Comparison of ENCODE assay signal across 25 mouse cellular contexts in the genomic region with DNA sequence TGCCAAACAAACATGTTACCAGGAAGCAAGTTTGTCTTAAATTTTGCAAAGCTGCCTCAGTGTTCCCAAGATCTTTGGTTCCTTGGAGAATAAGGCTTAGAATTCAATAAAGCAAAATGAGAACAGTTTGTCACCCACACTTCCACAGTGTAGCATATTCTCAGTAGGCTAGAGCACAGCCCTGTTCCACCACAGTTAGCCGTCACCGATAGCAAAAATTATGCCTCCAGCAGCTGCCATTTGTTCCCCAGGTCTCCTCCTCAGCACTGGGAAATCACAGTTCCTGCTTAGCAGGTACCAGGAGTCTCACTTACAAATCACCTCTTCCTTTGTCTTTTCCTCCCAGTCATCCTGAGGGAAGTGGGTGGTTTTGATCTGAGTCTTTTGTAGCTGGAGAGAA. TPM values are rescaled to one million over a fixed set of nuclear protein-coding genes. Genes with fewer than 3 reads are reported as not detected.
A peak's percentile ranks its signal among the peaks of the same experiment; 100 is the strongest.
DNase-seq lines count a peak whose midpoint lies in the region; ATAC-seq and TF ChIP-seq lines count a peak whose summit lies in the region.
"Had no signal": no experiment of that assay in that cellular context is flagged by ENCODE, and none has a peak within 500 bp of the region (broad histone marks: within the 10 kb centered on the region; RNA-seq: fewer than 3 reads in every experiment).

No protein-coding gene starts in this region.

- H3K27ac ChIP-seq in hindbrain, embryonic 13.5 days: no peak overlapping the region
- H3K27ac ChIP-seq in hindbrain, embryonic 11.5 days (ENCODE audit: low read depth, low read length): no peak overlapping the region
- peak overlapping the region; percentile 80 for H3K27ac ChIP-seq in left cerebral cortex, adult 2 months
- H3K27ac ChIP-seq: forebrain, embryonic 13.5 days; heart, adult 2 months; kidney, postnatal 0 days; limb, embryonic 13.5 days; lung, embryonic 15.5 days had no signal

- H3K4me3 ChIP-seq in hindbrain, embryonic 13.5 days: no peak overlapping the region
- no peak overlapping the region for H3K4me3 ChIP-seq in hindbrain, embryonic 11.5 days (ENCODE audit: low read depth, low read length)
- no peak overlapping the region for H3K4me3 ChIP-seq in left cerebral cortex, adult 2 months
- H3K4me3 ChIP-seq: forebrain, embryonic 13.5 days; heart, adult 2 months; limb, embryonic 13.5 days; lung, embryonic 15.5 days; midbrain, embryonic 12.5 days; myocyte had no signal

- H3K4me1 ChIP-seq in hindbrain, embryonic 13.5 days (replicated peaks): peaks cover 47% of the 10 kb centered on the region
- H3K4me1 ChIP-seq in hindbrain, embryonic 11.5 days (replicated peaks; ENCODE audit: control insufficient read depth, insufficient read depth, low read length): peaks cover 7% of the 10 kb centered on the region

- intact Hi-C loops in left cerebral cortex, adult 2 months (cut with DNase I): loop anchor here (5.0 kb wide), 1 partner anchor 129 kb away; no protein-coding TSS in a partner anchor

- DNase-seq in hindbrain, embryonic 11.5 days (ENCODE audit: low spot score): no peak
- DNase-seq in left cerebral cortex, adult 2 months (ENCODE audit: extremely low spot score in 1 of 2, low spot score in 2 of 2): no peak
- DNase-seq in left cerebral cortex, adult 8-10 months (ENCODE audit: low spot score in 2 of 2): no peak
- peak; percentile 44 for DNase-seq in right cerebral cortex, adult 18-20 months
- DNase-seq in right cerebral cortex, postnatal 10 days (ENCODE audit: low spot score in 2 of 2): no peak
- no peak for DNase-seq in B cell, adult 2 months
- DNase-seq: adrenal gland, adult 2 months; cerebellum, adult 8-10 months; cerebellum, postnatal 25 days; heart, adult 2 months; heart, postnatal 14 days; kidney, adult 8-10 months; retina, postnatal 1 day; spleen, adult 18-20 months; thymus, postnatal 25 days had no signal

- ATAC-seq in hindbrain, embryonic 13.5 days (ENCODE audit: low FRiP score): no peak
- ATAC-seq in hindbrain, embryonic 11.5 days (ENCODE audit: low FRiP score): no peak
- ATAC-seq: activated CD4-positive, CD25-positive, alpha-beta regulatory T cell, adult 4 months; forebrain, embryonic 13.5 days; intestine, embryonic 16.5 days had no signal

- 71% methylated on average over 2 of the region's 2 CpGs for WGBS in hindbrain, embryonic 13.5 days
- WGBS in hindbrain, embryonic 11.5 days: 62% methylated on average over 2 of the region's 2 CpGs

- H3K27me3 ChIP-seq in hindbrain, embryonic 13.5 days: no peaks in the 10 kb centered on the region
- H3K27me3 ChIP-seq in hindbrain, embryonic 11.5 days (ENCODE audit: control insufficient read depth, insufficient read depth, low read length): no peaks in the 10 kb centered on the region
- H3K27me3 ChIP-seq: forebrain, embryonic 13.5 days; limb, embryonic 13.5 days; lung, embryonic 15.5 days; midbrain, embryonic 12.5 days had no signal

- 0 out of 2 replicates have a peak overlapping the region, but pooled peaks have one; percentile 0 for H3K9ac ChIP-seq in hindbrain, embryonic 13.5 days
- H3K9ac ChIP-seq in hindbrain, embryonic 11.5 days (ENCODE audit: low read depth, low read length): no peak overlapping the region
- H3K9ac ChIP-seq: forebrain, embryonic 13.5 days; limb, embryonic 13.5 days; lung, embryonic 15.5 days; midbrain, embryonic 12.5 days had no signal

- H3K36me3 ChIP-seq in hindbrain, embryonic 13.5 days: peaks cover 9% of the 10 kb centered on the region; the same call in 1 of the 2 replicates
- no peaks in the 10 kb centered on the region for H3K36me3 ChIP-seq in hindbrain, embryonic 11.5 days (ENCODE audit: control insufficient read depth, insufficient read depth, low read length)
- H3K36me3 ChIP-seq: lung, embryonic 15.5 days; midbrain, embryonic 12.5 days had no signal

- TF ChIP-seq CTCF in left cerebral cortex, adult 2 months (IDR thresholded peaks at IDR 0.05): no peak

- H3K9me3 ChIP-seq in hindbrain, embryonic 13.5 days: no peaks in the 10 kb centered on the region
- H3K9me3 ChIP-seq in hindbrain, embryonic 11.5 days (ENCODE audit: control insufficient read depth, low read length): no peaks in the 10 kb centered on the region
- H3K9me3 ChIP-seq: forebrain, embryonic 13.5 days; lung, embryonic 15.5 days had no signal

- H3K4me2 ChIP-seq in hindbrain, embryonic 13.5 days: no peak overlapping the region
- H3K4me2 ChIP-seq in hindbrain, embryonic 11.5 days (replicated peaks; ENCODE audit: low read depth, low read length): no peak overlapping the region
- H3K4me2 ChIP-seq: forebrain, embryonic 13.5 days; limb, embryonic 13.5 days; liver, embryonic 11.5 days; lung, embryonic 15.5 days; midbrain, embryonic 12.5 days had no signal

RNA-seq across cellular contexts. Expression of gene Ctnnbl1, which starts 10.8 kb away (rescaled TPM):
- 70.6 and 72.8 TPM in 2 replicates for polyA plus RNA-seq in hindbrain, embryonic 13.5 days (2015; fragmentation: Nextera tagmentation; extraction: Ambion mirVana)
- 90.1 and 104 TPM in 2 replicates for polyA plus RNA-seq in hindbrain, embryonic 11.5 days (2014; fragmentation: Nextera tagmentation; extraction: Ambion mirVana)
- 10 to 100 TPM; 30.1 TPM for total RNA-seq in left cerebral cortex, adult 2 months (2021)
- 10 to 100 TPM; 24.6 to 28.4 (median 27.7) TPM for total RNA-seq in left cerebral cortex, adult 8-10 months (2022)
